Mouse (Mus musculus) C2C12 (cell line): ENCODE results near the gene Nt5c2. TPM values are rescaled to one million over a fixed set of nuclear protein-coding genes. Genes with fewer than 3 reads are reported as not detected.

Experiments used
- H3K27me3 ChIP-seq: one replicate; pipeline ENCODE4 v1.6.1; 2011; ENCODE audit not compliant: control insufficient read depth, insufficient read depth, insufficient read length
- H3K36me3 ChIP-seq: one replicate; pipeline ENCODE4 v1.6.1; 2011; ENCODE audit not compliant: control insufficient read depth, insufficient read depth
- H3K4me3 ChIP-seq: one replicate; pipeline ENCODE4 v1.5.1; 2011; ENCODE audit warnings: mild to moderate bottlenecking, control low read depth; ENCODE audit not compliant: poor library complexity, insufficient read depth, severe bottlenecking
- H3K79me2 ChIP-seq: one replicate; pipeline ENCODE4 v1.6.1; 2011; ENCODE audit not compliant: control insufficient read depth, insufficient read depth
- H3K79me3 ChIP-seq: one replicate; pipeline ENCODE4 v1.6.1; 2011; ENCODE audit warnings: low read depth, control low read depth
- H3ac ChIP-seq: one replicate; pipeline ENCODE3; 2011; ENCODE audit warnings: low read depth; ENCODE audit not compliant: control insufficient read depth, insufficient read length
- CEBPB ChIP-seq: IDR thresholded peaks from one replicate; pipeline ENCODE4 v1.6.1; 2011; ENCODE audit warnings: low read depth, mild to moderate bottlenecking, control low read depth, moderate library complexity
- CTCF ChIP-seq: IDR thresholded peaks from one replicate; pipeline ENCODE4 v1.5.1; 2011; ENCODE audit not compliant: control insufficient read depth, insufficient read depth, insufficient read length
- FOSL1 ChIP-seq: IDR thresholded peaks from one replicate; pipeline ENCODE4 v1.8.0; 2011; ENCODE audit warnings: mild to moderate bottlenecking, low read length; ENCODE audit not compliant: poor library complexity, insufficient read depth, severe bottlenecking
- MAX ChIP-seq: IDR thresholded peaks from one replicate; pipeline ENCODE4 v1.6.1; 2011; ENCODE audit warnings: mild to moderate bottlenecking, control low read depth
- MYOD1 ChIP-seq: IDR thresholded peaks from one replicate; pipeline ENCODE4 v1.6.1; 2011; ENCODE audit warnings: low read depth; ENCODE audit not compliant: control insufficient read depth, insufficient read length
- MYOG ChIP-seq: IDR thresholded peaks from one replicate; pipeline ENCODE4 v1.6.1; 2011; ENCODE audit not compliant: control insufficient read depth, insufficient read length; ENCODE audit errors: extremely low read depth
- USF1 ChIP-seq: IDR thresholded peaks from one replicate; pipeline ENCODE4 v1.6.1; 2011; ENCODE audit warnings: low read depth, mild to moderate bottlenecking, control low read depth, moderate library complexity
- polyA plus RNA-seq: library from polyadenylated mRNA; unstranded; fragments of >200 nt; fragmentation: generic; extraction: Trizol; gene quantifications from one replicate; pipeline ENCODE4 v1.2.1, GENCODE M21; 2012; ENCODE audit warnings: missing spikeins

Nt5c2 gene
- polyA plus RNA-seq, 1 experiment, result 18.2 TPM

- H3ac ChIP-seq, result no peak overlapping the region
- no peaks in the 10 kb centered on the region for H3K79me3 ChIP-seq
- no peak for TF ChIP-seq FOSL1
- TF ChIP-seq CTCF, result no peak
- no peak for TF ChIP-seq MYOD1
- no peak for TF ChIP-seq MAX
- no peak for TF ChIP-seq USF1
- no peak for TF ChIP-seq MYOG
- no peak for TF ChIP-seq CEBPB
- no peaks in the 10 kb centered on the region for H3K27me3 ChIP-seq
- no peak overlapping the region for H3K4me3 ChIP-seq
- peaks cover 29% of the 10 kb centered on the region for H3K36me3 ChIP-seq
- H3K79me2 ChIP-seq, result no peaks in the 10 kb centered on the region
Measured at GRCm38 (mm10) chr19:46899306-46899705, 115.6 kb downstream of the Nt5c2 start.

GRCm38 (mm10) chr19:46898222-46898621, 116.7 kb downstream of the Nt5c2 start:
- TF ChIP-seq CEBPB (no peak), MYOD1 (no peak), USF1 (no peak), CTCF (no peak), MAX (no peak), FOSL1 (no peak), MYOG (no peak)
- peaks cover 37% of the 10 kb centered on the region for H3K36me3 ChIP-seq

GRCm38 (mm10) chr19:46897135-46897534, 117.8 kb downstream of the Nt5c2 start:
- peaks cover 42% of the 10 kb centered on the region for H3K36me3 ChIP-seq
- no peak overlapping the region for H3ac ChIP-seq
- TF ChIP-seq MYOG (no peak), CEBPB (no peak), USF1 (no peak), CTCF (no peak), MYOD1 (no peak), MAX (no peak), FOSL1 (no peak)

More at GRCm38 (mm10) chr19:46898222-46898621, 116.7 kb downstream of the Nt5c2 start:
- Histone ChIP-seq H3ac (no peak overlapping the region), H3K4me3 (no peak overlapping the region), H3K27me3 (no peaks in the 10 kb centered on the region), H3K79me3 (no peaks in the 10 kb centered on the region), H3K79me2 (no peaks in the 10 kb centered on the region)

GRCm38 (mm10) chr19:46893484-46893883, 121.5 kb downstream of the Nt5c2 start:
- H3ac ChIP-seq, result no peak overlapping the region
- H3K36me3 ChIP-seq, result peaks cover 68% of the 10 kb centered on the region
- no peaks in the 10 kb centered on the region for H3K27me3 ChIP-seq
- TF ChIP-seq FOSL1, result no peak
- no peak for TF ChIP-seq MAX
- no peak for TF ChIP-seq MYOG
- TF ChIP-seq USF1, result no peak
- TF ChIP-seq CEBPB, result no peak
- TF ChIP-seq MYOD1, result no peak
- no peak for TF ChIP-seq CTCF
- H3K79me2 ChIP-seq, result no peaks in the 10 kb centered on the region
- no peaks in the 10 kb centered on the region for H3K79me3 ChIP-seq
- no peak overlapping the region for H3K4me3 ChIP-seq

More at GRCm38 (mm10) chr19:46897135-46897534, 117.8 kb downstream of the Nt5c2 start:
- Histone ChIP-seq H3K79me3 (no peaks in the 10 kb centered on the region), H3K79me2 (no peaks in the 10 kb centered on the region), H3K4me3 (no peak overlapping the region), H3K27me3 (no peaks in the 10 kb centered on the region)

- TF ChIP-seq MYOD1 (no peak), FOSL1 (peak; percentile 22), MYOG (no peak), CEBPB (peak; percentile 7), CTCF (no peak), USF1 (no peak), MAX (peak; percentile 11)
- H3K36me3 ChIP-seq, result peaks cover 68% of the 10 kb centered on the region
- no peaks in the 10 kb centered on the region for H3K27me3 ChIP-seq
- no peaks in the 10 kb centered on the region for H3K79me2 ChIP-seq
- H3K4me3 ChIP-seq, result no peak overlapping the region
- no peaks in the 10 kb centered on the region for H3K79me3 ChIP-seq
- H3ac ChIP-seq, result no peak overlapping the region
Measured at GRCm38 (mm10) chr19:46892856-46893255, 122.1 kb downstream of the Nt5c2 start.

- no peak overlapping the region for H3ac ChIP-seq
- no peaks in the 10 kb centered on the region for H3K79me2 ChIP-seq
- TF ChIP-seq FOSL1, result no peak
- no peak for TF ChIP-seq MAX
- TF ChIP-seq USF1, result no peak
- H3K36me3 ChIP-seq, result peaks cover 69% of the 10 kb centered on the region
- no peaks in the 10 kb centered on the region for H3K79me3 ChIP-seq
- H3K27me3 ChIP-seq, result no peaks in the 10 kb centered on the region
- no peak overlapping the region for H3K4me3 ChIP-seq
Measured at GRCm38 (mm10) chr19:46890657-46891056, 124.3 kb downstream of the Nt5c2 start.
